Mouse (Mus musculus): ENCODE data around the gene Cd7. TPM values are rescaled to one million over a fixed set of nuclear protein-coding genes. Genes with fewer than 3 reads are reported as not detected.
"Not testable (repeated sequence)": the region's sequence is repeated elsewhere in the genome, so short reads cannot be mapped to it uniquely, and the experiment has no call there.

Gene Cd7
- polyA plus RNA-seq, 1 experiment = not detected

GRCm38 (mm10) chr11:121052387-121052786 lies 13.2 kb upstream of the Cd7 start:
- no peaks in the 10 kb centered on the region for H3K4me1 ChIP-seq (ENCODE audit: control insufficient read depth)
- TF ChIP-seq TAL1 (IDR thresholded peaks at IDR 0.05; ENCODE audit: low read length) (no peak), GATA1 (IDR thresholded peaks at IDR 0.05; ENCODE audit: low read length) (no peak)
- no peak overlapping the region for H3K4me3 ChIP-seq (replicated peaks)
- peaks cover 3% of the 10 kb centered on the region; the same call in 1 of the 2 replicates for H3K27me3 ChIP-seq (ENCODE audit: control insufficient read depth)
- H3K36me3 ChIP-seq (ENCODE audit: control insufficient read depth) = no peaks in the 10 kb centered on the region
- no peaks in the 10 kb centered on the region for H3K9me3 ChIP-seq (ENCODE audit: control insufficient read depth, low read length)

GRCm38 (mm10) chr11:121051793-121052192 lies 12.6 kb upstream of the Cd7 start:
- no peak overlapping the region for H3K4me3 ChIP-seq (replicated peaks)
- no peaks in the 10 kb centered on the region for H3K9me3 ChIP-seq (ENCODE audit: control insufficient read depth, low read length)
- no peaks in the 10 kb centered on the region for H3K36me3 ChIP-seq (ENCODE audit: control insufficient read depth)
- no peak for TF ChIP-seq GATA1 (IDR thresholded peaks at IDR 0.05; ENCODE audit: low read length)
- TF ChIP-seq TAL1 (IDR thresholded peaks at IDR 0.05; ENCODE audit: low read length) = no peak
- peaks cover 3% of the 10 kb centered on the region; the same call in 1 of the 2 replicates for H3K27me3 ChIP-seq (ENCODE audit: control insufficient read depth)
- no peaks in the 10 kb centered on the region for H3K4me1 ChIP-seq (ENCODE audit: control insufficient read depth)

GRCm38 (mm10) chr11:121049840-121050239 lies 10.6 kb upstream of the Cd7 start:
- no peak overlapping the region for H3K4me3 ChIP-seq (replicated peaks)
- H3K27me3 ChIP-seq (ENCODE audit: control insufficient read depth) = peaks cover 3% of the 10 kb centered on the region; the same call in 1 of the 2 replicates
- no peaks in the 10 kb centered on the region for H3K4me1 ChIP-seq (ENCODE audit: control insufficient read depth)
- no peaks in the 10 kb centered on the region for H3K36me3 ChIP-seq (ENCODE audit: control insufficient read depth)
- H3K9me3 ChIP-seq (ENCODE audit: control insufficient read depth, low read length) = no peaks in the 10 kb centered on the region
- no peak for TF ChIP-seq TAL1 (IDR thresholded peaks at IDR 0.05; ENCODE audit: low read length)
- no peak for TF ChIP-seq GATA1 (IDR thresholded peaks at IDR 0.05; ENCODE audit: low read length)

- H3K4me1 ChIP-seq (ENCODE audit: control insufficient read depth) = no peaks in the 10 kb centered on the region
- TF ChIP-seq GATA1 (IDR thresholded peaks at IDR 0.05; ENCODE audit: low read length) (no peak), TAL1 (IDR thresholded peaks at IDR 0.05; ENCODE audit: low read length) (no peak)
- no peaks in the 10 kb centered on the region for H3K36me3 ChIP-seq (ENCODE audit: control insufficient read depth)
- peaks cover 3% of the 10 kb centered on the region; the same call in 1 of the 2 replicates for H3K27me3 ChIP-seq (ENCODE audit: control insufficient read depth)
- no peaks in the 10 kb centered on the region for H3K9me3 ChIP-seq (ENCODE audit: control insufficient read depth, low read length)
- H3K4me3 ChIP-seq (replicated peaks) = no peak overlapping the region
Measured at GRCm38 (mm10) chr11:121047826-121048399, 8.7 kb upstream of the Cd7 start.

DNA sequence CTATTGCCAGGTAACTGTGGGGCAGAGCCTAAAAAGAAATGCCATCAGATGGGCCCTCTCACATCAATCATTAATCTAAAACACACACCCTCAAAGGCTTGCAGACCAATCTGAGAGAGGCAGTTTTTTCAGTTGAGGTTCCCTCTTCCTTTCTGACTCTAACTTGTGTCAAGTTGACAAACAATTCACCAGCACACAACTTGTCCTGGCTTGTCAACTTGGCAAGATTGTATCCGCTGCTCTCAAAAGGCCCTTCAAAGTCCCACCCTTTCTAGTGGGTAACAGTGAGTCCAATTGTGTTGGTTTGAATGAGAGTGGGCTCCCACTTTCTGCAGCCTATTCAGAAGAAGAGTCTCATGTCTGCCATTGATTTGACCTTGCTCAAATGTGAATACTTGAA lies 6.1 kb upstream of the Cd7 start:
- H3K9me3 ChIP-seq (ENCODE audit: control insufficient read depth, low read length) = no peaks in the 10 kb centered on the region
- TF ChIP-seq GATA1 (IDR thresholded peaks at IDR 0.05; ENCODE audit: low read length) (no peak), TAL1 (IDR thresholded peaks at IDR 0.05; ENCODE audit: low read length) (no peak)

GRCm38 (mm10) chr11:121043025-121043424 lies 3.8 kb upstream of the Cd7 start:
- not testable (repeated sequence) for H3K4me3 ChIP-seq (replicated peaks); H3K9me3 ChIP-seq (ENCODE audit: control insufficient read depth, low read length); H3K36me3 ChIP-seq (ENCODE audit: control insufficient read depth); H3K27me3 ChIP-seq (ENCODE audit: control insufficient read depth); H3K4me1 ChIP-seq (ENCODE audit: control insufficient read depth)

More for the DNA sequence above, 6.1 kb upstream of the Cd7 start:
- H3K36me3 ChIP-seq (ENCODE audit: control insufficient read depth) = no peaks in the 10 kb centered on the region
- no peak overlapping the region for H3K4me3 ChIP-seq (replicated peaks)
- peaks cover 3% of the 10 kb centered on the region; the same call in 1 of the 2 replicates for H3K27me3 ChIP-seq (ENCODE audit: control insufficient read depth)
- 0 out of 2 replicates have a peak, but pooled peaks cover 2% of the 10 kb centered on the region for H3K4me1 ChIP-seq (ENCODE audit: control insufficient read depth)

DNA sequence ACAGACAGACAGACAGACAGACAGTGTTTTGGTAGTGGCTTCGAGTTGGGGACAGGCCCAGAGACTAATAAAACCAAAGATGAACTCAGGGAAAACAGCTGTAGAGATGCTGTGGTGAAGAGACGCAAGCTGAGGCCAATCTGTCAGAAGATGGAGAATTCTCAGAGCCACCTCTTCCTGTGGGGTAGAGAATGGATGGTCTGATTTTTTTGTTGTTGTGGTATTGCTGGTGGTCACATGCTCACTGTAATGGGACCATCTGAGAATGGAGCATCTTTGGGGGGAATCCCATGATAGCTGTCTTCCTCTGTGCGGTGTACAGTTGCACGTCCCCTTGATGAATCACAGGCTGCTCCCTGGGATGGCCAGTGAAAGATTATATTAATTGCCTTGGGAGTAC lies 3.3 kb upstream of the Cd7 start:
- H3K27me3 ChIP-seq (ENCODE audit: control insufficient read depth) = no peaks in the 10 kb centered on the region
- no peak overlapping the region for H3K4me3 ChIP-seq (replicated peaks)
- H3K9me3 ChIP-seq (ENCODE audit: control insufficient read depth, low read length) = no peaks in the 10 kb centered on the region
- no peak for TF ChIP-seq GATA1 (IDR thresholded peaks at IDR 0.05; ENCODE audit: low read length)
- no peak for TF ChIP-seq TAL1 (IDR thresholded peaks at IDR 0.05; ENCODE audit: low read length)
- H3K4me1 ChIP-seq (ENCODE audit: control insufficient read depth) = peaks cover 7% of the 10 kb centered on the region
- H3K36me3 ChIP-seq (ENCODE audit: control insufficient read depth) = no peaks in the 10 kb centered on the region

DNA sequence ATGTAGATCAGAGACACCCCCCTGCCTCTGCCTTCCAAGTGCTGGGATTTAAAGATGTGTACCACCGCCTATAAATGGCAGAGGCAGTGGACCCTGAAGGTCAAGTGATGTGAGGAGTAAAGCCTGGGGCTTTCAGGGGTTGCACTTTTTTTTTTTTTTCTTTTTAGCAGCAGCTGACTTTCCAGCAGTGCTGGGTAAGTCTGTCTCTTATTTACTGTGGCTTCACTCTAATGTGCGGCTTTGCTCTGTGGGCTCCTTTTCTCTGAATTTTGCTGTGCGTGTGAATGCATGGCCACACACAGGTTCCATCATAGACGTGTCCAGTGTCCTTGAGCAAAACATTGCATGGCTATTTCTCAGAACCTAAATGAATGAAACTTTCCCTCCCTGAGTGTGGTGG lies 2.4 kb upstream of the Cd7 start:
- TF ChIP-seq GATA1 (IDR thresholded peaks at IDR 0.05; ENCODE audit: low read length) (no peak), TAL1 (IDR thresholded peaks at IDR 0.05; ENCODE audit: low read length) (no peak)
- no peak overlapping the region for H3K4me3 ChIP-seq (replicated peaks)
- H3K4me1 ChIP-seq (ENCODE audit: control insufficient read depth) = peaks cover 8% of the 10 kb centered on the region
- H3K27me3 ChIP-seq (ENCODE audit: control insufficient read depth) = no peaks in the 10 kb centered on the region
- no peaks in the 10 kb centered on the region for H3K36me3 ChIP-seq (ENCODE audit: control insufficient read depth)
- no peaks in the 10 kb centered on the region for H3K9me3 ChIP-seq (ENCODE audit: control insufficient read depth, low read length)

DNA sequence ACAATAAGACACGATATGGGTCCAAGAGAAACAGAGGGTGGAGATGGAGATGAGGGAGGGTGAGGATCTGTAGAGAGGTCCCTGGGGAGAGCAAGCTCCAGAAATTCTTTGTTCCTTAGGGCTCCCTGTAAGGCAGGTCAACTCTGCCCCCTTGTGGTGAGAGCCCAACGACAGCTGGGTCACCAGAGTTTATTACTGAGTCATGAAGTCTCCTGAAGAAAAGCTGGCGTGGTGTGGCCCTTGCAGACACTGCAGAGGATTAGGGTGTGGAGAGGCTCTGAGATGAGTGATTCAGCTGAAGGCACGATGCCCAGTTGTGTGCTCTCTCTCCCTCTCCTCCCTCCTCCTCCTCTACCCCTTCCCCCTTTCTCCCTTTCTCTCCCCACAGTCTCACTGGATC lies 2.0 kb upstream of the Cd7 start:
- no peaks in the 10 kb centered on the region for H3K27me3 ChIP-seq (ENCODE audit: control insufficient read depth)
- no peaks in the 10 kb centered on the region for H3K36me3 ChIP-seq (ENCODE audit: control insufficient read depth)
- no peak for TF ChIP-seq TAL1 (IDR thresholded peaks at IDR 0.05; ENCODE audit: low read length)
- no peak for TF ChIP-seq GATA1 (IDR thresholded peaks at IDR 0.05; ENCODE audit: low read length)
- H3K4me3 ChIP-seq (replicated peaks) = no peak overlapping the region
- no peaks in the 10 kb centered on the region for H3K9me3 ChIP-seq (ENCODE audit: control insufficient read depth, low read length)
- peaks cover 8% of the 10 kb centered on the region for H3K4me1 ChIP-seq (ENCODE audit: control insufficient read depth)

Data from erythroblast, embryonic 14.5 days (primary cell).